Mouse (Mus musculus) heart, postnatal 0 days (tissue): ENCODE data around the gene Camk2b.

Experiments
- CTCF ChIP-seq: IDR thresholded peaks from 2 replicates; pipeline ENCODE4 v1.5.1; 2016; ENCODE audit warnings: antibody characterized with exemption, control low read depth, low read depth
- EP300 ChIP-seq: IDR thresholded peaks from 2 replicates; pipeline ENCODE4 v1.6.1; 2016; ENCODE audit warnings: antibody characterized with exemption, low read depth

- TF ChIP-seq CTCF (no peak), EP300 (no peak)
These were observed 41.6 kb upstream of the Camk2b start for GRCm38 (mm10) chr11:6107722-6108121.
